Mouse (Mus musculus) embryo, embryonic 10 days (tissue): ENCODE data around the gene Rnf150.
A peak's percentile ranks its signal among the peaks of the same experiment; 100 is the strongest.

Experiments used
- DNase-seq: peaks from one replicate; pipeline ENCODE4 v3.0.0-alpha.2; 2015; ENCODE audit warnings: low spot score

The Rnf150 gene

GRCm38 (mm10) chr8:83011758-83012157 lies 148.6 kb downstream of the Rnf150 start:
- no peak for DNase-seq

- DNase-seq = no peak
Measured at GRCm38 (mm10) chr8:83028211-83028610, 165.1 kb downstream of the Rnf150 start.

GRCm38 (mm10) chr8:83032800-83033199 lies 169.6 kb downstream of the Rnf150 start:
- no peak for DNase-seq

- DNase-seq = no peak
Measured at GRCm38 (mm10) chr8:83035141-83035540, 172.0 kb downstream of the Rnf150 start.

- DNase-seq = no peak
Measured at GRCm38 (mm10) chr8:83036521-83037166, 173.5 kb downstream of the Rnf150 start.

- DNase-seq = no peak
Measured at GRCm38 (mm10) chr8:83037321-83037720, 174.2 kb downstream of the Rnf150 start.

- DNase-seq = no peak
Measured at GRCm38 (mm10) chr8:83038575-83038974, 175.4 kb downstream of the Rnf150 start.

GRCm38 (mm10) chr8:83041440-83041839 lies 178.3 kb downstream of the Rnf150 start:
- DNase-seq = no peak

- no peak for DNase-seq
Measured at GRCm38 (mm10) chr8:83046912-83047311, 183.8 kb downstream of the Rnf150 start.

- DNase-seq = no peak
Measured at GRCm38 (mm10) chr8:83048527-83048926, 185.4 kb downstream of the Rnf150 start.

GRCm38 (mm10) chr8:83049171-83049601 lies 186.0 kb downstream of the Rnf150 start:
- peak; percentile 47 for DNase-seq

- DNase-seq = no peak
Measured at GRCm38 (mm10) chr8:83049616-83050015, 186.5 kb downstream of the Rnf150 start.

- no peak for DNase-seq
Measured at GRCm38 (mm10) chr8:83052896-83053295, 189.7 kb downstream of the Rnf150 start.

- no peak for DNase-seq
Measured at GRCm38 (mm10) chr8:83054801-83055200, 191.6 kb downstream of the Rnf150 start.

- DNase-seq = no peak
Measured at GRCm38 (mm10) chr8:83058951-83059350, 195.8 kb downstream of the Rnf150 start.

GRCm38 (mm10) chr8:83060076-83060475 lies 196.9 kb downstream of the Rnf150 start:
- no peak for DNase-seq

- DNase-seq = no peak
Measured at GRCm38 (mm10) chr8:83061257-83061656, 198.1 kb downstream of the Rnf150 start.

- DNase-seq = no peak
Measured at GRCm38 (mm10) chr8:83061873-83062272, 198.7 kb downstream of the Rnf150 start.

- no peak for DNase-seq
Measured at GRCm38 (mm10) chr8:83062276-83062675, 199.1 kb downstream of the Rnf150 start.

- DNase-seq = no peak
Measured at GRCm38 (mm10) chr8:83064096-83064495, 200.9 kb downstream of the Rnf150 start.

- DNase-seq = no peak
Measured at GRCm38 (mm10) chr8:83066076-83066475, 202.9 kb downstream of the Rnf150 start.

- no peak for DNase-seq
Measured at GRCm38 (mm10) chr8:83066846-83067245, 203.7 kb downstream of the Rnf150 start.

- DNase-seq = no peak
Measured at GRCm38 (mm10) chr8:83067906-83068305, 204.8 kb downstream of the Rnf150 start.

- no peak for DNase-seq
Measured at GRCm38 (mm10) chr8:83074248-83074647, 211.1 kb downstream of the Rnf150 start.
